Mouse (Mus musculus) hindbrain, postnatal 0 days (tissue): ENCODE measurements around the gene Kpna2. TPM values are rescaled to one million over a fixed set of nuclear protein-coding genes. Genes with fewer than 3 reads are reported as not detected.

Source experiments
- ATAC-seq: fragments of 200-750 bp; cut with Nextera tagmentation; 2 replicates; pipeline ENCODE4 v1.8.0; 2017; ENCODE audit warnings: mild to moderate bottlenecking, moderate TSS enrichment, moderate library complexity
- DNase-seq: peaks from one replicate; pipeline ENCODE4 v3.0.0-alpha.2; 2015; ENCODE audit warnings: low spot score
- H3K27ac ChIP-seq: fragments of 300-500 bp; sonication (generic); 2 replicates; pipeline ENCODE4 v1.5.1; 2014; ENCODE audit warnings: mild to moderate bottlenecking
- H3K27me3 ChIP-seq: fragments of 300-500 bp; sonication (generic); 2 replicates; pipeline ENCODE4 v1.6.1; 2014; ENCODE audit warnings: low read length, mixed read lengths; ENCODE audit not compliant: insufficient read depth
- H3K36me3 ChIP-seq: fragments of 300-500 bp; sonication (generic); 2 replicates; pipeline ENCODE4 v1.6.1; 2014; ENCODE audit warnings: low read length, mixed read lengths; ENCODE audit not compliant: insufficient read depth
- H3K4me1 ChIP-seq: fragments of 300-500 bp; sonication (generic); 2 replicates; pipeline ENCODE4 v1.6.1; 2014; ENCODE audit warnings: antibody characterized with exemption, low read length, mixed read lengths; ENCODE audit not compliant: insufficient read depth
- H3K4me2 ChIP-seq: fragments of 300-500 bp; sonication (generic); 2 replicates; pipeline ENCODE4 v1.6.1; 2014; ENCODE audit warnings: low read depth, mild to moderate bottlenecking, low read length, moderate library complexity, mixed read lengths
- H3K4me3 ChIP-seq: fragments of 300-500 bp; sonication (generic); 2 replicates; pipeline ENCODE4 v1.5.1; 2014; ENCODE audit warnings: low read length
- H3K9ac ChIP-seq: fragments of 300-500 bp; sonication (generic); replicated peaks from 2 replicates; pipeline ENCODE4 v1.6.1; 2014; ENCODE audit warnings: mild to moderate bottlenecking, low read length, moderate library complexity, mixed read lengths
- H3K9me3 ChIP-seq: fragments of 300-500 bp; sonication (generic); 2 replicates; pipeline ENCODE4 v1.6.1; 2016; ENCODE audit warnings: low read length, mixed read lengths
- CTCF ChIP-seq: IDR thresholded peaks from 2 replicates; pipeline ENCODE4 v1.5.1; 2016; ENCODE audit warnings: antibody characterized with exemption, control low read depth, low read depth
- WGBS: fragments of 180-500 bp; shearing (Covaris S2); extraction: QIAGEN DNeasy Blood & Tissue Kit; methylation state at CpG from one replicate; pipeline ENCODE4 v1.1.7; 2014; 5-methylcytosine and 5-hydroxymethylcytosine counted together
- polyA plus RNA-seq: library from polyadenylated mRNA; unstranded; fragments of >200 nt; fragmentation: Nextera tagmentation; extraction: Ambion mirVana; gene quantifications from 2 replicates; pipeline ENCODE4 v1.2.1, GENCODE M21; 2015
- total RNA-seq: library from RNA; depleted of rRNA; stranded (reverse); fragments of >200 nt; gene quantifications from 2 replicates; pipeline ENCODE4 v1.2.3, GENCODE M21; 2014

Kpna2 gene
- total and polyA plus RNA-seq, 2 experiments from 2014 or later, result 94.4 to 106 TPM

DNA sequence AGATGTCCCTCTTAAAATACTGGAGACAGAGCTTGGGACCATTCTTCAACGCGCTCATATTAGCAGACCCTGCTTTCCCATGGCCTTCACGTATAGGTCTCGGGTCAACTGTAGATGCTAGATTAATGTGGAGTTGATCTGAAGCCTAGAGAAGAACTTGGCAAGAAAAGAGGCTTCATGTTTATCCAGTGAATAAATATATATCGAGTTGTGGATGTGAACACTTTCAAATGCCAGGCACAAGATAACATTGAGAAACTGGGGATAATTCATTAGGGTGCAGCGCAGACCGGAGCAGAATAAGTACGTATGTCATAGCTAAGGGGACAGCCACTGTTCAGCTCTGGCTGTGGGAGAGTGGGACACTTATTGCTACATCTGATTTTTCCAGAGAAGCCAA lies 29.5 kb downstream of the Kpna2 start:
- H3K4me1 ChIP-seq, result no peaks in the 10 kb centered on the region
- H3K36me3 ChIP-seq, result no peaks in the 10 kb centered on the region
- H3K4me3 ChIP-seq, result no peak overlapping the region
- H3K9ac ChIP-seq, result no peak overlapping the region
- H3K9me3 ChIP-seq, result no peaks in the 10 kb centered on the region
- no peaks in the 10 kb centered on the region for H3K27me3 ChIP-seq
- H3K27ac ChIP-seq, result no peak overlapping the region
- no peak overlapping the region for H3K4me2 ChIP-seq
- no peak for TF ChIP-seq CTCF
- 96% methylated on average over 8 of the region's 8 CpGs for WGBS
- ATAC-seq (no peak), DNase-seq (no peak)

GRCm38 (mm10) chr11:106967630-106968029 lies 31.7 kb downstream of the Kpna2 start:
- WGBS, result 80% methylated on average over 10 of the region's 10 CpGs
- no peak for TF ChIP-seq CTCF
- Histone ChIP-seq H3K4me2 (no peak overlapping the region), H3K27me3 (no peaks in the 10 kb centered on the region), H3K9me3 (no peaks in the 10 kb centered on the region), H3K27ac (no peak overlapping the region), H3K9ac (no peak overlapping the region), H3K4me3 (no peak overlapping the region), H3K36me3 (no peaks in the 10 kb centered on the region), H3K4me1 (no peaks in the 10 kb centered on the region)
- DNase-seq (no peak), ATAC-seq (no peak)

GRCm38 (mm10) chr11:106965881-106966280 lies 33.5 kb downstream of the Kpna2 start:
- Histone ChIP-seq H3K4me3 (no peak overlapping the region), H3K27ac (no peak overlapping the region), H3K27me3 (no peaks in the 10 kb centered on the region), H3K9me3 (no peaks in the 10 kb centered on the region), H3K36me3 (no peaks in the 10 kb centered on the region), H3K4me2 (no peak overlapping the region), H3K9ac (no peak overlapping the region), H3K4me1 (no peaks in the 10 kb centered on the region)
- no peak for ATAC-seq
- no peak for DNase-seq
- TF ChIP-seq CTCF, result no peak
- 88% methylated on average over 4 of the region's 4 CpGs for WGBS

GRCm38 (mm10) chr11:106962310-106962709 lies 37.0 kb downstream of the Kpna2 start:
- H3K27ac ChIP-seq, result no peak overlapping the region
- no peak for ATAC-seq
- H3K4me3 ChIP-seq, result no peak overlapping the region
- H3K36me3 ChIP-seq, result no peaks in the 10 kb centered on the region
- TF ChIP-seq CTCF, result no peak
- no peak overlapping the region for H3K4me2 ChIP-seq
- H3K27me3 ChIP-seq, result no peaks in the 10 kb centered on the region
- no peaks in the 10 kb centered on the region for H3K4me1 ChIP-seq
- DNase-seq, result no peak
- no peaks in the 10 kb centered on the region for H3K9me3 ChIP-seq
- H3K9ac ChIP-seq, result no peak overlapping the region
- WGBS, result 81% methylated on average over 9 of the region's 9 CpGs

DNA sequence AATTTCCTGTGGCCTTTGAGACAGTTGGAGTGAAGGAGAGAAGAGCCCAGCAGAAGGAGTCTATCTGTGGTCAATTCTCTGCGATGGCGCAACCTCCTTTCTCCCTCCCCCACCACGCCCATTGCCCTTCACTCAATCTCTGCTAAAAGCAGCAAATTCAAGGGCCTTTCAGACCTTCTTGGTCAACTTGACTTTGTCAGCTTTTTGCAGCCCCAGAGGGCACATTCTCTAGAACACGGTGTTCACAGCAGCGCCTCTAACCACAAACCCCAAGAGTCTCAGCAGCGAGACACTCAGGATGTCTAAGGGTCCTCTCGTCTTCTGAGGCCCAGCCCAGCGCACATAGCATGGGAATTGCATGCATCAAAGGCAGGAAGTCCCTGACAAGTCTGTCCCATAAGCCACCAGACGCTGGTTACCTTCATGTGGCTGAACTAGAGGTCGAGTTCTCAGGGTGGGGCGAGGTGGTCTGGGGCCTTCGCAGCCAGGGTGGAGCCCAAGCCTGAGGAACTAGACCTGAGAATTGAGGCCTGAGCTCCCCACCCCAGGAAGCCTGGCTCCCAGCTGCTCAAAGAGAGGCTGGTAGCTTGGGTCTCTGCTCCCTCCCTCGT lies 37.8 kb downstream of the Kpna2 start:
- no peak for TF ChIP-seq CTCF
- no peaks in the 10 kb centered on the region for H3K36me3 ChIP-seq
- 77% methylated on average over 13 of the region's 13 CpGs for WGBS
- H3K9me3 ChIP-seq, result no peaks in the 10 kb centered on the region
- H3K27ac ChIP-seq, result no peak overlapping the region
- no peaks in the 10 kb centered on the region for H3K27me3 ChIP-seq
- H3K4me2 ChIP-seq, result no peak overlapping the region
- ATAC-seq, result no peak
- no peak overlapping the region for H3K9ac ChIP-seq
- no peaks in the 10 kb centered on the region for H3K4me1 ChIP-seq
- no peak overlapping the region for H3K4me3 ChIP-seq
- no peak for DNase-seq

DNA sequence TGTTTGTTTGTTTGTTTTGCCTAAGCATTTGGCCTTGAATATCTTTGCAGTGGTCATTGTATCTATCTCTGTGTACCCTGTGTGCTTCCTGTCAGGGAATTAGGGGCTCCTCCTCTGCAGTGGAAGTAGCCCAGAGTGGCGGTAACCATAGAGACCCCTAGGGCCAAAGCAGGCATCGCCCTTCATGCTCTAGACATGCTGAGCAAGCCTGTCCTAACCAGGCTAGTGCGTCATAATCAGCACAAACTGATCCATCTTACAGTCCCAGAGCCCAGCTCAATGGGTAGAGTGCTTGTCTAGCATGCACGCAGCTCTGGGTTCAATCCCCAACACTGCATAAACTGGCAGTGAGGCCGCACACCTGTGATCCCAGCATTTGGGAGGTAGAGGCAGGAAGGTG lies 40.2 kb downstream of the Kpna2 start:
- no peak for TF ChIP-seq CTCF
- no peak overlapping the region for H3K9ac ChIP-seq
- WGBS, result 67% methylated on average over 5 of the region's 5 CpGs

DNA sequence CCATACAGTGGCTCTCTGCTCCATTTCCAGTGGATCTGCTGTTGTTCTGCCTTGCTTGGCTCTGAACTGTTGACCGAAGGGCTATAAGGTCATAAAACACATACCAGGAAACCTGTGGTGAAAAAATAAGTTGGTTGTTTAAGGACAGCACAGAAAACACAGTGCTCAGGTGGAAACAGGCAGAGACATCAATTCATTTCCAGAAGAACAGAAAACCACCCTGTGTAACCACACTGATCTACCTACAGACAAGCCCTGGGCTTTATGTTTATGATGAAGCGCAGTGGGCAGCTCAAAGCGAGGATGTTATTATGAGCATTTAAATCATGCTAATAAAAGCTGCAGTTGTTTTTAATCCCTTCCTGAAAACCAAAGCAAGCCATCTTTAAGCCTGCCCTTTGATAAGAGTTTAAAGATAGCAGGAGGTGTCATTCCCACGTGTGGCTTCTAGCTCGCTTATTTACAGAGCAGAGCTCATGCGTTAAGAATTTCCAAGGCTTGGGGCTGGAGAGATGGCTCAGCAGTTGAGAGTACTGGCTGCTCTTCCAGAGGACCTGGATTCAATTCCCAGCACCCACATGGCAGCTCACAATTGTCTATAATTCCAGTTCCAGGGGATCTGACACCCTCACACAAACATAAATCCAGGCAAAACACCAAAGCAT lies 40.8 kb downstream of the Kpna2 start:
- no peak overlapping the region for H3K4me2 ChIP-seq
- no peak for TF ChIP-seq CTCF
- no peaks in the 10 kb centered on the region for H3K4me1 ChIP-seq
- H3K9me3 ChIP-seq, result no peaks in the 10 kb centered on the region
- no peak overlapping the region for H3K27ac ChIP-seq
- no peak overlapping the region for H3K9ac ChIP-seq
- DNase-seq, result no peak
- 86% methylated on average over 6 of the region's 6 CpGs for WGBS
- H3K4me3 ChIP-seq, result no peak overlapping the region
- no peaks in the 10 kb centered on the region for H3K27me3 ChIP-seq
- H3K36me3 ChIP-seq, result no peaks in the 10 kb centered on the region
- ATAC-seq, result no peak

More for the DNA sequence above, 40.2 kb downstream of the Kpna2 start:
- Histone ChIP-seq H3K4me1 (no peaks in the 10 kb centered on the region), H3K4me3 (no peak overlapping the region), H3K9me3 (no peaks in the 10 kb centered on the region), H3K27ac (no peak overlapping the region), H3K36me3 (no peaks in the 10 kb centered on the region), H3K4me2 (no peak overlapping the region), H3K27me3 (no peaks in the 10 kb centered on the region)
- no peak for ATAC-seq
- no peak for DNase-seq
